Mouse (Mus musculus) myocyte (in vitro differentiated cells): ENCODE results near the gene Mfsd11. TPM values are rescaled to one million over a fixed set of nuclear protein-coding genes. Genes with fewer than 3 reads are reported as not detected.

ENCODE experiments used
- H3K27me3 ChIP-seq: one replicate; pipeline ENCODE4 v1.6.1; 2011; ENCODE audit not compliant: control insufficient read depth, insufficient read depth, insufficient read length
- H3K36me3 ChIP-seq: one replicate; pipeline ENCODE4 v1.6.1; 2011; ENCODE audit not compliant: control insufficient read depth, insufficient read depth
- H3K4me2 ChIP-seq: one replicate; pipeline ENCODE4 v1.6.1; 2011; ENCODE audit warnings: low read depth, control low read depth
- H3K4me3 ChIP-seq: one replicate; pipeline ENCODE4 v1.5.1; 2011; ENCODE audit warnings: mild to moderate bottlenecking, control low read depth, moderate library complexity
- H3K79me2 ChIP-seq: one replicate; pipeline ENCODE4 v1.6.1; 2011; ENCODE audit not compliant: control insufficient read depth, insufficient read depth
- H3ac ChIP-seq: one replicate; pipeline ENCODE4 v1.6.1; 2011; ENCODE audit not compliant: control insufficient read depth, insufficient read length
- CEBPB ChIP-seq: IDR thresholded peaks from 2 replicates; pipeline ENCODE4 v1.6.1; 2011; ENCODE audit warnings: mild to moderate bottlenecking, moderate library complexity; ENCODE audit not compliant: poor library complexity, insufficient read depth, severe bottlenecking
- E2F4 ChIP-seq: IDR thresholded peaks from one replicate; pipeline ENCODE4 v1.6.1; 2011; ENCODE audit warnings: mild to moderate bottlenecking, control low read depth, moderate library complexity; ENCODE audit not compliant: insufficient read depth
- MAX ChIP-seq: IDR thresholded peaks from one replicate; pipeline ENCODE4 v1.6.1; 2011; ENCODE audit warnings: low read depth, mild to moderate bottlenecking, control low read depth
- MYOD1 ChIP-seq, 3 experiments: IDR thresholded peaks; one replicate each; pipeline ENCODE4 v1.6.1; 2011; ENCODE audit warnings: control low read depth in 2 of 3, low read depth in 2 of 3, mild to moderate bottlenecking in 2 of 3, moderate library complexity in 1 of 3; ENCODE audit not compliant: insufficient read length in 2 of 3, control insufficient read depth in 1 of 3
- MYOG ChIP-seq, 3 experiments: IDR thresholded peaks; one replicate each; pipeline ENCODE4 v1.6.1; 2011; ENCODE audit warnings: control low read depth in 2 of 3, low read depth in 2 of 3, mild to moderate bottlenecking in 2 of 3; ENCODE audit not compliant: insufficient read length in 2 of 3, control insufficient read depth in 1 of 3, insufficient read depth in 1 of 3
- POLR2A ChIP-seq: IDR thresholded peaks from one replicate; pipeline ENCODE4 v1.6.1; 2011; ENCODE audit warnings: low read depth, mild to moderate bottlenecking, control low read depth, moderate library complexity; ENCODE audit not compliant: insufficient read length
- POLR2AphosphoS2 ChIP-seq: IDR thresholded peaks from one replicate; pipeline ENCODE4 v1.6.1; 2011; ENCODE audit warnings: low read depth, control low read depth; ENCODE audit not compliant: insufficient read length
- REST ChIP-seq: IDR thresholded peaks from one replicate; pipeline ENCODE4 v1.6.1; 2011; ENCODE audit warnings: mild to moderate bottlenecking, control low read depth, moderate library complexity; ENCODE audit not compliant: insufficient read depth, insufficient read length
- SRF ChIP-seq: IDR thresholded peaks from one replicate; pipeline ENCODE4 v1.6.1; 2011; ENCODE audit warnings: low read depth; ENCODE audit not compliant: control insufficient read depth, insufficient read length
- TCF12 ChIP-seq: IDR thresholded peaks from one replicate; pipeline ENCODE4 v1.6.1; 2011; ENCODE audit warnings: mild to moderate bottlenecking, control low read depth; ENCODE audit not compliant: poor library complexity, insufficient read depth, severe bottlenecking
- TCF3 ChIP-seq: IDR thresholded peaks from one replicate; pipeline ENCODE4 v1.6.1; 2011; ENCODE audit warnings: low read depth, control low read depth; ENCODE audit not compliant: insufficient read length
- USF1 ChIP-seq: IDR thresholded peaks from one replicate; pipeline ENCODE4 v1.6.1; 2011; ENCODE audit warnings: low read depth, mild to moderate bottlenecking, control low read depth, moderate library complexity
- polyA plus RNA-seq: library from polyadenylated mRNA; unstranded; fragments of >200 nt; fragmentation: generic; extraction: Trizol; gene quantifications from one replicate; pipeline ENCODE4 v1.2.1, GENCODE M21; 2012; ENCODE audit warnings: missing spikeins

The Mfsd11 gene
- polyA plus RNA-seq, 1 experiment, result 40.0 TPM

DNA sequence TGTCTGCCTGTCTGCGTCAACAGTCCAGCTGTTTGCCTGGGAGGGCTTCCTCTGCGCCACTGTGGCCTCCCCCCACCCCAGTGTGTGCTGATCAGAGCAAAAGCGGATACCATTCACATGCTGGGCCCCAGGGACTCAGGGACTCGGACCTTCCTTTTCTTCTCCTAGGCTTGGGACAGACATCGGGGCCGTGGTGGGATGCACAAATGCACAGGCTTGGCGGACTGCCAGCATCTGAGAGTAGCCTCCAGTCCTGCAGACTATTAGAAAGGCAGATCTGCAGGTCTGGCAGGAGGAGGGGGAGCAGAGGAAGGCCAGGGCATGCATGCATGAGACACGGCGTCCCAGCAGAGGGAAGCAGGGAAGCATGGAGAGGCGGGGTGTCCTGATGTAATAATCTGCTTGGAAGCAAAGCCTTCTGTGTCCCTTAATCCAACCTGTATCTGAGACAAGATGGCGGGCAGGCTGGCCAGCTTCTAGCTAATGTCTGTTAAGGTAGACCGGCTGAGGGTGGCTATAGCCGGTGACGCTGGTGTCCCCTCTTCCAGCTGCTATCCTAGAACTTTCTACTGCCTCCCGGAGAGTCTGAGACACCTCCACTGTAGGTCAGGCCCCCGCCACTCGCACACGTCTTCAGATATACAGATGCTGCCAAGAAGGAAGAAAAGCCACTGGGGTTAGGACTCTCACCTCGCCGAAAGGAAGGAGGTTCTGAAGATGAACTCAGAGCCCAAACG, 39.3 kb upstream of the Mfsd11 start:
- peaks cover 26% of the 10 kb centered on the region for H3K79me2 ChIP-seq
- TF ChIP-seq E2F4, result no peak
- no peak for TF ChIP-seq CEBPB
- no peak for TF ChIP-seq USF1
- TF ChIP-seq SRF, result no peak
- TF ChIP-seq MYOD1 (IDR thresholded peaks at IDR 0.05; ENCODE audit: control insufficient read depth in 1 of 3, insufficient read length in 2 of 3, low read depth in 2 of 3), result no peak
- TF ChIP-seq REST, result no peak
- TF ChIP-seq MAX, result no peak
- TF ChIP-seq POLR2AphosphoS2, result no peak
- TF ChIP-seq MYOG (IDR thresholded peaks at IDR 0.05; ENCODE audit: control insufficient read depth in 1 of 3, insufficient read depth in 1 of 3, insufficient read length in 2 of 3, low read depth in 2 of 3), result no peak
- no peak for TF ChIP-seq TCF12
- peaks cover 11% of the 10 kb centered on the region for H3K36me3 ChIP-seq
- H3ac ChIP-seq, result no peak overlapping the region
- H3K27me3 ChIP-seq, result no peaks in the 10 kb centered on the region
- H3K4me3 ChIP-seq, result no peak overlapping the region
- H3K4me2 ChIP-seq, result no peak overlapping the region

DNA sequence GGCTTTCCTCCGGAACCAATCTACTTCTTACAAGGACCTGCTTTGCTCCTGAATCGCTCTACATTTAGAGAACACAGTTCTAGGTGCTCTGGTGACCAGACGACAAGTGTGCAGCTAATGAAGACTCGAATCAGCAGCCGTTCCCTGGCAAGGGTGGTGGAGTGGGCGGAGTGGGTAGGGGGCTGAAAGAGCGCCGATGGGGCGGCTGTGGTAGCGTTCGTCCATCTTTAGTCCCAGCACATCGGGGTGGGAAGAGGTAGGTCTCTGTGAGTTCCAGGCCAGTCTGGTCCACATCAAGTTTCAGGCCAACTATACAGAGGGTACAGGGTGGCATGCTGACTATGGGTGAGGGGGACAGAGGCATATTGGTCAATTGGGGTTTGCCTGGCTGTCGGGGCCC, 38.6 kb upstream of the Mfsd11 start:
- TF ChIP-seq TCF12 (no peak), SRF (no peak), USF1 (no peak), CEBPB (no peak), REST (no peak), MYOG (IDR thresholded peaks at IDR 0.05; ENCODE audit: control insufficient read depth in 1 of 3, insufficient read depth in 1 of 3, insufficient read length in 2 of 3, low read depth in 2 of 3) (no peak), TCF3 (no peak), MAX (no peak), E2F4 (no peak), MYOD1 (IDR thresholded peaks at IDR 0.05; ENCODE audit: control insufficient read depth in 1 of 3, insufficient read length in 2 of 3, low read depth in 2 of 3) (no peak), POLR2AphosphoS2 (no peak), POLR2A (no peak)
- H3ac ChIP-seq, result no peak overlapping the region
- no peak overlapping the region for H3K4me3 ChIP-seq
- H3K36me3 ChIP-seq, result peaks cover 11% of the 10 kb centered on the region
- H3K4me2 ChIP-seq, result peak overlapping the region; percentile 16
- no peaks in the 10 kb centered on the region for H3K27me3 ChIP-seq
- peaks cover 32% of the 10 kb centered on the region for H3K79me2 ChIP-seq

GRCm38 (mm10) chr11:116814076-116814883, 38.0 kb upstream of the Mfsd11 start:
- Histone ChIP-seq H3ac (no peak overlapping the region), H3K4me2 (peak overlapping the region; percentile 70), H3K27me3 (no peaks in the 10 kb centered on the region), H3K36me3 (peaks cover 11% of the 10 kb centered on the region), H3K79me2 (peaks cover 39% of the 10 kb centered on the region), H3K4me3 (no peak overlapping the region)
- TF ChIP-seq E2F4 (no peak), MYOD1 (IDR thresholded peaks at IDR 0.05; ENCODE audit: control insufficient read depth in 1 of 3, insufficient read length in 2 of 3, low read depth in 2 of 3) (peak in 2 of 3 experiments; percentile 12 to 52), POLR2AphosphoS2 (no peak), SRF (peak; percentile 8), POLR2A (no peak)

DNA sequence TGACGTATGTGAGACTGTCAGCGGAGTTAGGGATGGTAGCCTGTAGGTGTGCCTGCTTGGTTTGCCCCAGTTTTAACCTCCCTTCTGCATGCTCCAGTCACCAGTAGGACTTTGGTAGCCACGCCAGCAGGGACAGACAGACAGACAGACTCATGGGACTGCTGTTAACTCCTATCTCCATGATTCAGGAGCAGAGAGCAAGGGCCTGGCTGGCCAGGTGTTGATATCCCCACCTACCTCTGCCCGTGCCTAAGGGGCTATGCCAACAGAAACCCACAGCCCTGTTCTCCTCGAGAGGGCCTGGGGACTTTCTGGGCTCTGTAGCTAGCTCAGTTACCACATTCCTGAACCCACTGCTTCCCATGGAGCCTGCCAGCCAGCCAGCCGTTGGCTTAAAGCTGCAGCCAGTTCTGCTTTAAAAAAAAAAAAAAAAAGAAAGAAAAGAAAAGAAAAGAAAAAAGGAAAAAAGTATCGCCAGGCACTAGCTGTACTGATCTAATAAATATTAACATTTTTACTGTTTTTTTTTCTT, 37.3 kb upstream of the Mfsd11 start:
- H3K36me3 ChIP-seq, result peaks cover 10% of the 10 kb centered on the region
- H3K79me2 ChIP-seq, result peaks cover 46% of the 10 kb centered on the region
- H3K27me3 ChIP-seq, result no peaks in the 10 kb centered on the region
- H3ac ChIP-seq, result no peak overlapping the region
- TF ChIP-seq POLR2AphosphoS2 (peak; percentile 21), TCF12 (no peak), TCF3 (no peak), POLR2A (peak; percentile 29), MAX (no peak)
- no peak overlapping the region for H3K4me3 ChIP-seq
- H3K4me2 ChIP-seq, result peak overlapping the region; percentile 70

- Histone ChIP-seq H3K27me3 (no peaks in the 10 kb centered on the region), H3K36me3 (no peaks in the 10 kb centered on the region), H3K79me2 (peaks cover 60% of the 10 kb centered on the region), H3K4me3 (no peak overlapping the region), H3K4me2 (peak overlapping the region; percentile 73), H3ac (no peak overlapping the region)
- TF ChIP-seq CEBPB, result no peak
- TF ChIP-seq E2F4, result no peak
- TF ChIP-seq POLR2AphosphoS2, result peak; percentile 11
- TF ChIP-seq MAX, result peak; percentile 45
- peak; percentile 26 for TF ChIP-seq POLR2A
- no peak for TF ChIP-seq REST
- peak in 1 of 3 experiments; percentile 56 for TF ChIP-seq MYOD1 (IDR thresholded peaks at IDR 0.05; ENCODE audit: control insufficient read depth in 1 of 3, insufficient read length in 2 of 3, low read depth in 2 of 3)
- TF ChIP-seq USF1, result peak; percentile 94
- no peak for TF ChIP-seq SRF
- peak in 1 of 3 experiments; percentile 34 for TF ChIP-seq MYOG (IDR thresholded peaks at IDR 0.05; ENCODE audit: control insufficient read depth in 1 of 3, insufficient read depth in 1 of 3, insufficient read length in 2 of 3, low read depth in 2 of 3)
These were observed 35.5 kb upstream of the Mfsd11 start for GRCm38 (mm10) chr11:116816769-116817168.
